Mouse (Mus musculus) kidney, postnatal 0 days (tissue): ENCODE measurements around the gene Sinhcaf. TPM values are rescaled to one million over a fixed set of nuclear protein-coding genes. Genes with fewer than 3 reads are reported as not detected.

ENCODE experiments used
- ATAC-seq: fragments of 200-750 bp; cut with Nextera tagmentation; replicated peaks from 2 replicates; pipeline ENCODE4 v1.8.0; 2017; ENCODE audit warnings: low read depth, moderate number of reproducible peaks, moderate TSS enrichment, moderate library complexity; ENCODE audit not compliant: low FRiP score
- DNase-seq: peaks from one replicate; pipeline ENCODE4 v3.0.0-alpha.2; 2016; ENCODE audit warnings: low spot score
- H3K27ac ChIP-seq: fragments of 300-500 bp; sonication (generic); 2 replicates; pipeline ENCODE4 v1.5.1; 2014; ENCODE audit warnings: mild to moderate bottlenecking
- H3K27me3 ChIP-seq: fragments of 300-500 bp; sonication (generic); 2 replicates; pipeline ENCODE4 v1.6.1; 2014; ENCODE audit warnings: low read length, mixed read lengths; ENCODE audit not compliant: insufficient read depth
- H3K36me3 ChIP-seq: fragments of 300-500 bp; sonication (generic); 2 replicates; pipeline ENCODE4 v1.6.1; 2014; ENCODE audit warnings: low read length, mixed read lengths; ENCODE audit not compliant: insufficient read depth
- H3K4me1 ChIP-seq: fragments of 300-500 bp; sonication (generic); replicated peaks from 2 replicates; pipeline ENCODE4 v1.6.1; 2014; ENCODE audit warnings: antibody characterized with exemption, low read length, mixed read lengths; ENCODE audit not compliant: insufficient read depth
- H3K4me2 ChIP-seq: fragments of 300-500 bp; sonication (generic); 2 replicates; pipeline ENCODE4 v1.6.1; 2014; ENCODE audit warnings: mild to moderate bottlenecking, low read length, moderate library complexity, mixed read lengths
- H3K4me3 ChIP-seq: fragments of 300-500 bp; sonication (generic); replicated peaks from 2 replicates; pipeline ENCODE4 v1.5.1; 2014; ENCODE audit warnings: low read depth, low read length
- H3K9ac ChIP-seq: fragments of 300-500 bp; sonication (generic); 2 replicates; pipeline ENCODE4 v1.6.1; 2014; ENCODE audit warnings: low read depth, low read length
- H3K9me3 ChIP-seq: fragments of 300-500 bp; sonication (generic); replicated peaks from 2 replicates; pipeline ENCODE4 v1.6.1; 2016; ENCODE audit warnings: low read length, inconsistent platforms, mixed read lengths
- CTCF ChIP-seq: IDR thresholded peaks from 2 replicates; pipeline ENCODE4 v1.5.1; 2016; ENCODE audit warnings: antibody characterized with exemption, low read depth, mild to moderate bottlenecking, moderate library complexity
- WGBS: fragments of 180-500 bp; shearing (Covaris S2); extraction: QIAGEN DNeasy Blood & Tissue Kit; methylation state at CpG from one replicate; pipeline ENCODE4 v1.1.7; 2014; 5-methylcytosine and 5-hydroxymethylcytosine counted together
- polyA plus RNA-seq: library from polyadenylated mRNA; unstranded; fragments of >200 nt; fragmentation: Nextera tagmentation; extraction: Ambion mirVana; gene quantifications from 2 replicates; pipeline ENCODE4 v1.2.1, GENCODE M21; 2015

Sinhcaf gene
- polyA plus RNA-seq, 1 experiment from 2014 or later: 103 TPM

DNA sequence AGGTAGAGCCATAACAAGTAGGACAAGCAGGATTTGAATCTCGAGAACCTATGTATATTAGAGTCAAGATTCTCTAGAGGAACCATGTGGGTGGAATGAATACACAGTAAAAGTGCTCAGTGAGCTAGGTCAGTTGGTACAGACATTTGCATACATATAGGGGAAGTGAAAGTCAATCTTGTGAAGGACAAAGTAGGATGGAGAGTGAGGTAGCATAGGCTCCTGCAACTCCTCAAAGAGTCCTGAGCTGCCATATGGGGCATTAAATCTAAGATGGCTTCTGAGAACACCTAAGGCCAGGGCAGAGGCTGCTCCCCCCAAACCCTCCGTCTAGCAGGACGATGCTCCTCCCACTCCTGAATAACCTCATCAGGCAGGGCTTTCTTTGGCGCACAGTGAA, 39.7 kb upstream of the Sinhcaf start:
- WGBS: 83% methylated on average over 4 of the region's 4 CpGs

DNA sequence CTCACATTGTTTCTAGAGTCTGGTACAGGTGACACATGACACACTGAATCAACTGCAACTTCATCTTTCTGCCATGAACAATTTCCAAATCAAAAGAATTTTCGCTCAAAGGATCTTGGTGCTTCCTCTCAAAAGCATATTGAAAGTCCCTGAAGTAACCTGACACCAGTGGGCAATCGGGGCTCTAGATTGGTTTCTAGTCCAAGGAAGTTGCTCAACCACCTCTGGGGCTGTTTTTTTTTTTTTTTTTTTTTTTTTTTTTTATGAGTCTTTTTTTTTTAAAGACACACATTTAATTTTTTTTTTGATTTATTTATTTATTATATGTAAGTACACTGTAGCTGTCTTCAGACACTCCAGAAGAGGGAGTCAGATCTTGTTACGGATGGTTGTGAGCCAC, 34.2 kb upstream of the Sinhcaf start:
- H3K4me3 ChIP-seq: no peak overlapping the region
- no peaks in the 10 kb centered on the region for H3K4me1 ChIP-seq
- no peaks in the 10 kb centered on the region for H3K36me3 ChIP-seq
- ATAC-seq (no peak), DNase-seq (no peak)
- TF ChIP-seq CTCF: no peak
- no peak overlapping the region for H3K9ac ChIP-seq
- WGBS: 59% methylated on average over 3 of the region's 3 CpGs
- H3K27me3 ChIP-seq: no peaks in the 10 kb centered on the region
- H3K4me2 ChIP-seq: no peak overlapping the region
- H3K27ac ChIP-seq: no peak overlapping the region
- H3K9me3 ChIP-seq: no peaks in the 10 kb centered on the region

More for the DNA sequence above, 39.7 kb upstream of the Sinhcaf start:
- TF ChIP-seq CTCF: no peak
- Histone ChIP-seq H3K27me3 (no peaks in the 10 kb centered on the region), H3K4me1 (no peaks in the 10 kb centered on the region), H3K9me3 (no peaks in the 10 kb centered on the region), H3K4me2 (no peak overlapping the region), H3K4me3 (no peak overlapping the region), H3K27ac (no peak overlapping the region), H3K9ac (no peak overlapping the region), H3K36me3 (no peaks in the 10 kb centered on the region)
- DNase-seq: no peak
- no peak for ATAC-seq

DNA sequence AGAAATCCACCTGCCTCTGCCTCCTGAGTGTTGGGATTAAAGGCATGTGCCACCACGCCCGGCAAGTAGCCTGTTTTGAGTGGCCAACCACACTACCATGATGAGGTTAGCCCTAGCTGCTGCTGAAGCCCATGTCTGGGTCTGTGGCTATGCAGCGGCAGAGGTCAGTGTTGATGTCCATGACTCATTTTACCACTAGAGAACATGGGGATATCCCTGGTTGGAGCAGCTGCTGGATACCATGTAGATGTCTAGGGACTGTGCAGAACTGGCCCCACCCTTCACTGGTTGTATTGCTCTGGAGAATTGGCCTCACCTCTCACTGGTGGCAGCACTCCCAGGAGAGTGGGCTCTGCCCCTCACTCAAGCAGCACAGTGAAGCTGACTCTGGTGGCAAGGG, 28.8 kb upstream of the Sinhcaf start:
- Histone ChIP-seq H3K9ac (no peak overlapping the region), H3K4me1 (peaks cover 4% of the 10 kb centered on the region; the same call in 1 of the 2 replicates), H3K27me3 (no peaks in the 10 kb centered on the region), H3K9me3 (no peaks in the 10 kb centered on the region), H3K4me3 (no peak overlapping the region), H3K36me3 (no peaks in the 10 kb centered on the region), H3K4me2 (no peak overlapping the region), H3K27ac (no peak overlapping the region)
- no peak for TF ChIP-seq CTCF
- no peak for DNase-seq
- no peak for ATAC-seq
- WGBS: 89% methylated on average over 3 of the region's 3 CpGs

DNA sequence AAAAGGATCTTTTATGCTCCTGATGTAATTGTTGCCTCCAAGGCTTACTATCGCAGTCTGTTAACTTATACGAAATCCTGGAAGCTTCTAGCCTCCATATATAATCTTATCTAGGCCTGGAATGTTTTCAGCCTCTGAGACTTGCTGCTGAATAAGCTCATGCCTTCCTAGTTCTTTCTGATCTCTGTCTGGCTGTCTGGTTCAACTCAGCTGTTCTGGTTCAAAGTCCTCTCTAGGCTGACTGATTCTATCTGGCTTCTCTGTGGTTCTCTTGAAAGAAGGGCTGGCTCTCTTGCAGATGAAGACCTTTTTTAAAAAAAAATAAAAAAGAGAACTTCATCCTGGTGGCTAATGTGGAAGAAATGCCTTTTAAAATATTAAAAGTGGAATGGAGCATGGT, 26.6 kb upstream of the Sinhcaf start:
- TF ChIP-seq CTCF: no peak
- Histone ChIP-seq H3K9ac (no peak overlapping the region), H3K4me1 (peaks cover 4% of the 10 kb centered on the region; the same call in 1 of the 2 replicates), H3K36me3 (no peaks in the 10 kb centered on the region), H3K27ac (peak overlapping the region; percentile 14; the same call in 1 of the 2 replicates), H3K4me2 (no peak overlapping the region), H3K9me3 (no peaks in the 10 kb centered on the region), H3K27me3 (no peaks in the 10 kb centered on the region), H3K4me3 (no peak overlapping the region)
- ATAC-seq: no peak
- DNase-seq: no peak
- WGBS: 71% methylated on average over 2 of the region's 2 CpGs

DNA sequence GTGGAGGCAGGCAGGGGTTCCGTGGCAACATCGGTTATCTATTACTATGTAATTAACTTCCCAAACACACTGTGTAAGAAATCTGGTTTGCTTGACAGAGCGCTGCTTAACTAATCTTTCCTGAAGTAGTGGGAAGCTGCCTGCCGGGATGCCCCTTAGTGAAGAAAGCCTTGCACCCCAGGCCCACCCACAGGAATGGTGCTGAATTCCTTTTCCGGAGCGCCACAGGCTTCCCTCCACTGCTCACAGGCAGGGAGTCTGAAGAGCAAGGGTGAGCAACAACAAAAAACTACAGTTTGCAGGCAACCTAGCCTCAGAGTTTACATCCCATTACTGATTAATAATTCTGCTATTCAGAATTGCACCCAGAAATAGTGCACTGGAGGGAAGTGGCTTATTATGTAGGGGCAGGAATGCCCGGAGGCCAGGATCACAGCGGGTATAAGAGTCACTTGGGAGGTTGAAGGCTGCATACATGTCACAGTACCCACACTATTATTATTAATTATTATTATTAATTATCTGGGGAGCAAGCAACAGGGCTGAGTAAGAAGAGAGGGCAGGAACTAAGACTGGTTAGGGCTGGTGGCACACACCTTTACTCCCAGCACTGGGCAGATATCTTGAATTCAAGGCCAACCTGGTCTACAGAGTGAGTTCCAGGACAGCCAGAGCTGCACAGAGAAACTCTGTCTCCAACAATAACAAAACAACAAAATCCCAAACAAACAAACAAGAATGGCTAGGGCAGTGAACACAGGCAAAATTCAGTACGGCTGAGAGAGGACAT, 26.0 kb upstream of the Sinhcaf start:
- H3K9ac ChIP-seq: no peak overlapping the region
- DNase-seq (peak; percentile 44), ATAC-seq (peak; percentile 72)
- H3K4me3 ChIP-seq: no peak overlapping the region
- H3K9me3 ChIP-seq: no peaks in the 10 kb centered on the region
- H3K4me2 ChIP-seq: peak overlapping the region; percentile 25; the same call in 1 of the 2 replicates
- no peak for TF ChIP-seq CTCF
- no peaks in the 10 kb centered on the region for H3K36me3 ChIP-seq
- 27% methylated on average over 9 of the region's 9 CpGs for WGBS
- peak overlapping the region; percentile 58 for H3K27ac ChIP-seq
- H3K4me1 ChIP-seq: peaks cover 4% of the 10 kb centered on the region; the same call in 1 of the 2 replicates
- no peaks in the 10 kb centered on the region for H3K27me3 ChIP-seq

DNA sequence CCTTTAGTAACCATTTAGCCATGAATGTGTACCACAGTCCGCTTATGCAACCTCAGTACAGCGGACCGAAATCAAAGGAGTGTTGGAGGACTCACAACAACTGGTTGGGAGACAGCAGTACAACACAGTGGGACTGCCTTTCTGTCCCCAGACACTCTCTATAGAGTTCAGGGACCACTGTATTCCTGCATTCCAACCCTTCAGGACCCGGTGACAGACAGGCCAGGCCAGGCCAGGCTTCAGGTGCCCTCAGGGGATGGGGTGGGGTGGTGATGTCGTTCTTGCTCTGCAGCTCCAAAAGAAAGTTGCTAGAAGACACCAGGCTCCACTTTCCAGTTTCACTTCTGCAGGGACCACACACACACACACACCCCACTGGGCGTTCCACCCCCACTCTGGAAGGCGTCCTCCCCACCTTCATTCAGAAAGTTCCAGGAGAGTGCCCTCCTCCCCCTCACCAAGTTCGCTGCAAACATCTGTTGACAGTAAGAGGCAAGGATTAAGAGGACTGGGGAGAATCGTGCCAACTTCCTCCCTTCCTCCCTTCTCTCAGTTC, 25.2 kb upstream of the Sinhcaf start:
- ATAC-seq: peak; percentile 73

More for the DNA sequence above, 25.2 kb upstream of the Sinhcaf start:
- no peaks in the 10 kb centered on the region for H3K9me3 ChIP-seq
- no peak for TF ChIP-seq CTCF
- peaks cover 4% of the 10 kb centered on the region; the same call in 1 of the 2 replicates for H3K4me1 ChIP-seq
- no peaks in the 10 kb centered on the region for H3K36me3 ChIP-seq
- H3K9ac ChIP-seq: no peak overlapping the region
- peak overlapping the region; percentile 58 for H3K27ac ChIP-seq
- H3K4me2 ChIP-seq: peak overlapping the region; percentile 25; the same call in 1 of the 2 replicates
- DNase-seq: peak; percentile 58
- 35% methylated on average over 9 of the region's 9 CpGs for WGBS
- H3K4me3 ChIP-seq: no peak overlapping the region
- H3K27me3 ChIP-seq: no peaks in the 10 kb centered on the region
